Mouse (Mus musculus): ENCODE measurements at regions not wholly inside any gene's neighbourhood (a gene's known extent, or its start where the extent isn't known, plus 50 kb on each side); places are given as distances from the start of the nearest gene placed in this dataset.

DNA sequence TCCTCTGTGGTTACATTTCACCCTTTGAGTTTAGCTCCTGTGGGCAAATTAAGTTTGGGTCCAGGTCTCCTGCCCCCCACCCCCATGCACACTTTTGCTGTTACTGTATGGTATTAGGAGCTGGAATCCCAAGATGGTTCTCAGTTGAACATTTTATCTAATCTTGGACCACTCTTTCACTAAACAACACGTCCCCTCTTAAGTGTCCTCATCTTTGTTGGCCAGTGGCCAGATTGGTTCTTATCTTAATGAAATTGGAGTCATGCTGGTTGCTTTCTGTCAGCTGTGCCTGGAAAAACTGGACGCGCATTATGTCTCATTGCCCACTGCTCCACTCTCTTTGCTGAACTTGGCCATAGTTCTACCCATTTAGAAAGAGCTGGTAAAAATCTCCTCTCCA, 391.1 kb upstream of the Pbx1 start:
- TF ChIP-seq CTCF (IDR thresholded peaks at IDR 0.05; ENCODE audit: extremely low read depth, insufficient read depth, low read length) (no peak), POLR2A (IDR thresholded peaks at IDR 0.05; ENCODE audit: extremely low read depth, insufficient read depth, low read length) (no peak)
- H3K27ac ChIP-seq (ENCODE audit: insufficient read depth, low read length): no peak overlapping the region
- H3K4me3 ChIP-seq (ENCODE audit: insufficient read depth, low read length): no peak overlapping the region
- H3K4me1 ChIP-seq (ENCODE audit: control insufficient read depth, insufficient read depth, low read length): no peaks in the 10 kb centered on the region

DNA sequence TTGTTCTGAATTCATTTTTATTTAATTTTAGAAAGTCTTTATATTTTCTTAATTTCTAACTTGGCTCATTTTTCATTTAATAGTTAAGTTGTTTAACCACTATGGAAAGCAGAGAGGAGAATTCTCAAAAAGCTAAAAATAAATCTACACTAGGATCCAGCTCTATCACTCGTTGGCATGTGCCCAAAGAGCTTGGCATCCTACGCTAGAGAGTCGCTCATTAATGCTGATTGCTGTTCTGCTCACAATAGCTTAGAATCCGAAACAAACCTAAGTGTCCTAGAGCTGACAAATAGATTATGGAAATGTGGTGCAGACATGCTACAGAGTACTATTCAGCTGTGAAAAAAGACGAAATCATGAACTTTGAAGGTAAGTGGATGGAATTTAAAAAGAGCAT, 386.3 kb upstream of the Pbx1 start:
- no peak for TF ChIP-seq POLR2A (IDR thresholded peaks at IDR 0.05; ENCODE audit: extremely low read depth, insufficient read depth, low read length)
- no peak for TF ChIP-seq CTCF (IDR thresholded peaks at IDR 0.05; ENCODE audit: extremely low read depth, insufficient read depth, low read length)
- no peak overlapping the region for H3K27ac ChIP-seq (ENCODE audit: insufficient read depth, low read length)
- no peaks in the 10 kb centered on the region for H3K4me1 ChIP-seq (ENCODE audit: control insufficient read depth, insufficient read depth, low read length)
- H3K4me3 ChIP-seq (ENCODE audit: insufficient read depth, low read length): no peak overlapping the region

DNA sequence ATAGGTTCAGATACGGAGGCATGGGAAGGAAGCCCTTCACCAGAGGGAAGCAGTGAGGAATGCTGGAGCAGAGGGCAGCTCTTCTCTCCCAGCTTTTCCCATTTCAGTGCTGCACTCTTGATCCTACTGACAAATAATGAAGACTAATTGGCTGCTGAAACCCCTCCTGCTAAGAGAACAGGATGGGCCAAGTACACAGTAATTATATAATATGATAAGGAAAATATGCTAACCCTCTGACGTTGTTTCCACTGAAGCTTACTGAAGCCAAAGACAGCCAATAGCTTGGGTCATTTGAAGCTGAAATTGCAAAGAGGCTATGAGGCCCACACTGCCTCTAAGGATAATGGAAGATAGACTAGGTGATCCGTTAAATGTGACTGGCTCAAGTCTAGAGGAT, 375.0 kb upstream of the Pbx1 start:
- Histone ChIP-seq H3K27ac (ENCODE audit: insufficient read depth, low read length) (no peak overlapping the region), H3K4me3 (ENCODE audit: insufficient read depth, low read length) (no peak overlapping the region), H3K4me1 (ENCODE audit: control insufficient read depth, insufficient read depth, low read length) (no peaks in the 10 kb centered on the region)
- TF ChIP-seq CTCF (IDR thresholded peaks at IDR 0.05; ENCODE audit: extremely low read depth, insufficient read depth, low read length): no peak
- TF ChIP-seq POLR2A (IDR thresholded peaks at IDR 0.05; ENCODE audit: extremely low read depth, insufficient read depth, low read length): no peak

DNA sequence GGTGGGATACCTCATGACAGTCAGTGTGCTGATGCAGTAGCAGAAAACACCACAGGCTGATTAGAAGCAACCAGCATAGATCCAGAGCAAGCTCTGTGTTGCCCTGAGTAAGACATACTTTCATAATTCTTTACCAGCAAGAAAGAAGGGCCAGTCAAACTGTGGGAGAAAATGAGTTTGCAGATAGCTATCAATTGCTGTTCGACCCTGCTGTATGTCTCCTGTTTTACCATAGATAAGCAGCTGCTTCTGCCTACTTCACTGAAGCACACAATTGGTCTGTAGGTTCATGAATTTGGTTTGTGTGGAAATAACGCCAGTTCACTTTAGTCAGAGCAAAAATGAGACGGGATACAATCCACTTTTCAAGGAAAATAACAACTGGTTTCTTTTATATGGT, 373.4 kb upstream of the Pbx1 start:
- no peak for TF ChIP-seq CTCF (IDR thresholded peaks at IDR 0.05; ENCODE audit: extremely low read depth, insufficient read depth, low read length)
- TF ChIP-seq POLR2A (IDR thresholded peaks at IDR 0.05; ENCODE audit: extremely low read depth, insufficient read depth, low read length): no peak
- Histone ChIP-seq H3K4me1 (ENCODE audit: control insufficient read depth, insufficient read depth, low read length) (no peaks in the 10 kb centered on the region), H3K27ac (ENCODE audit: insufficient read depth, low read length) (no peak overlapping the region)

DNA sequence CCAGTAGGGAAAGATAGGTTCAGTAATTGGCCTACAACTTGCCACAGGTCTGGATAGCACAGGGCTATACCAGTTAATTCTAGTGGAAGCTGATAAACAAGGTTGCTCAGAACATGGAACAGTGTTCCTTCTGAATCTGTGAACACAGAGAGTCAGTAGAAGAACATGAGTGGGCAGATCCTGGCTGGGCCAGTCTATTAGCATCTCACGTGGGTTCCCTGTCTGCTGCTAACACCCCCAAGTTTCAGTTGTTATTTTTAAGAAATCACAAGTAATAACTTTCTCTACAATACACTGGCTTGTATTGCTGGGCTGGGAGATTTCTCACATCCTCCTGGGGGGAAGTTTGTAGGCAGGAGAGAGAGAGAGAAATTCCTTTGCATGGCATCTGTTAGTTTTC, 369.0 kb upstream of the Pbx1 start:
- H3K27ac ChIP-seq (ENCODE audit: insufficient read depth, low read length): no peak overlapping the region
- no peaks in the 10 kb centered on the region for H3K4me1 ChIP-seq (ENCODE audit: control insufficient read depth, insufficient read depth, low read length)

More for the DNA sequence above, 373.4 kb upstream of the Pbx1 start:
- no peak overlapping the region for H3K4me3 ChIP-seq (ENCODE audit: insufficient read depth, low read length)

DNA sequence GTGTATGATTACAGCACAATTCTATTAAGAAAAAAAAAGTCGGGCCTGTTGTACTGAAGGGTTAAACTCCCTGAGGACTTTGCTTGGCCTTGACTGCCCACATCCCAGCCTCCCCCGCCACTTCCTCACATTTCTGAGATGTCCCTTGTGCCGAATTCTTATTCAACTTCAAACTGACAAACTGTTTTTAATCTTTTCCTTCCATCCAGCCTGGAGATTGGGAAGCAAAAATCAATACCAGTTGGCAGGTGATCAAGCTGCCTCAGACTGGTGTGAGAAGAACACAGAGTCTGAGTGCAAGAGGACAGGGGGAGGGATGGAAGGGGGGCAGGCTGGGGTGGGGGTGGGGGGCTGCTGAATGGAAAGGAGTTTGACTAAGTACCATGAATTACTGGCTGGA, 354.7 kb upstream of the Pbx1 start:
- TF ChIP-seq CTCF (IDR thresholded peaks at IDR 0.05; ENCODE audit: extremely low read depth, insufficient read depth, low read length): no peak
- TF ChIP-seq POLR2A (IDR thresholded peaks at IDR 0.05; ENCODE audit: extremely low read depth, insufficient read depth, low read length): no peak
- no peaks in the 10 kb centered on the region for H3K4me1 ChIP-seq (ENCODE audit: control insufficient read depth, insufficient read depth, low read length)
- no peak overlapping the region for H3K4me3 ChIP-seq (ENCODE audit: insufficient read depth, low read length)
- H3K27ac ChIP-seq (ENCODE audit: insufficient read depth, low read length): no peak overlapping the region

More for the DNA sequence above, 369.0 kb upstream of the Pbx1 start:
- TF ChIP-seq CTCF (IDR thresholded peaks at IDR 0.05; ENCODE audit: extremely low read depth, insufficient read depth, low read length) (no peak), POLR2A (IDR thresholded peaks at IDR 0.05; ENCODE audit: extremely low read depth, insufficient read depth, low read length) (no peak)
- H3K4me3 ChIP-seq (ENCODE audit: insufficient read depth, low read length): no peak overlapping the region

DNA sequence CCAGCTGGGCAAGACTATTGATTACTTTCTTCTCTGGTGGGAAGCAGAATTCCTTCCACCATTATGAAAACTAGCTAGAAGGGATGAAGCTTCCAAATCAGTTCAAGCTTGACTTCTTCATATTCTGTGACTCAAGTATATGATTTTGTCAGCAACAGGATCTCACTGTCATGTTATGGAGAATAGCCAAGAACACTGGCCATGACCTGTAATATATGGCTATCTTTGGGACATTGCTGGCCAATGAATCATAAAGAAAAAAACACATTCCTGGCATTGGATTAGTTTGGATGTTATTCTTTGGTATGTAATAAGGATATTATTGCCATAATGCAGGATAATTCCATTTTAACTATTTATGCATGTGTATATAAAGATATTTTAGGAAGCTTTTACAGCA, 351.8 kb upstream of the Pbx1 start:
- no peaks in the 10 kb centered on the region for H3K4me1 ChIP-seq (ENCODE audit: control insufficient read depth, insufficient read depth, low read length)
- H3K27ac ChIP-seq (ENCODE audit: insufficient read depth, low read length): no peak overlapping the region
- H3K4me3 ChIP-seq (ENCODE audit: insufficient read depth, low read length): no peak overlapping the region
- TF ChIP-seq POLR2A (IDR thresholded peaks at IDR 0.05; ENCODE audit: extremely low read depth, insufficient read depth, low read length) (no peak), CTCF (IDR thresholded peaks at IDR 0.05; ENCODE audit: extremely low read depth, insufficient read depth, low read length) (no peak)

DNA sequence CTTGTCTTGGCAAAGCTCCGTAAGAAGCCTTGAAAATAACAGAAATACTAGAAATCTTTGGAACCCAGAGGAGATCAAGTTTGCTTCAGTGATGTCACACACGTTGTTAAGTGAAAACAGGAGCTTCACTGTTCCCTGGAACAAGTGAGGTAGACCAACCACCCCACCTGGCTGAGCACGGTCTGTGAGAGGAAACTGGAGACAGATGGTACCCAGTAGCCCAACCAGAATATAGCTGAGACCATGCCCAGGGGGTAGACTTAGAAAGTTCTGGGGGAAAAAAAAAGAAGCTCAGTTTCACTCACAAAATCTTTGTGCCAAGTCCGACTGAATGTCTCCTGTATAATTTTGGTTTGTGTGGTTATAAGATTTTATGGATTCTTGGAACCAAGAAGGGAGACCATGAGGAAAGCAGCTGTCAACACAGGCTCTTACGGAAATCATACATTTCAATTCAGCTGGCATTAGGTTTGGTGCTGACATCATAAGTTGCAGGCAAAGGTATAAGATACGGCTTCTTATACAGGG, 332.4 kb upstream of the Pbx1 start:
- no peaks in the 10 kb centered on the region for H3K4me1 ChIP-seq (ENCODE audit: control insufficient read depth, insufficient read depth, low read length)
- H3K4me3 ChIP-seq (ENCODE audit: insufficient read depth, low read length): no peak overlapping the region
- no peak for TF ChIP-seq POLR2A (IDR thresholded peaks at IDR 0.05; ENCODE audit: extremely low read depth, insufficient read depth, low read length)
- TF ChIP-seq CTCF (IDR thresholded peaks at IDR 0.05; ENCODE audit: extremely low read depth, insufficient read depth, low read length): no peak
- no peak overlapping the region for H3K27ac ChIP-seq (ENCODE audit: insufficient read depth, low read length)

DNA sequence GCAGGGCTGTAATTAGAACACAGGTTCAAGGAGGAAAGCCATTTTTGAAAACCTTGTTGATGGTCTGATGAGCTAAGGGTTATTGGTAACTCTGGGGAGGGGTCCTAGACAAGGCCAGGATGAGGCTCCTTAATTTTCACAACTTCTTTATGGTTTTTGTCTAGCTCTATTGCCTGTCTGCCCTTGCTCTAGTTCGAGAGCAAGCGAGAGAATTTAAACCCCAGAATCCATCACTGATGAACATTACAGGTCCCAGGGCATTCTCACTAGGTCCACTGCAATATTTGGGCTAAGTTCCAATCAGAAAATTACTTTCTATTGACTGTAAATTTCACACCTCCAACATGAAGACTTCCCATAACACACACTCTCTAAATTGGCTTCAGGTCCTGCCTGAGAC, 329.0 kb upstream of the Pbx1 start:
- Histone ChIP-seq H3K4me3 (ENCODE audit: insufficient read depth, low read length) (no peak overlapping the region), H3K4me1 (ENCODE audit: control insufficient read depth, insufficient read depth, low read length) (no peaks in the 10 kb centered on the region), H3K27ac (ENCODE audit: insufficient read depth, low read length) (no peak overlapping the region)
- TF ChIP-seq POLR2A (IDR thresholded peaks at IDR 0.05; ENCODE audit: extremely low read depth, insufficient read depth, low read length) (no peak), CTCF (IDR thresholded peaks at IDR 0.05; ENCODE audit: extremely low read depth, insufficient read depth, low read length) (no peak)

DNA sequence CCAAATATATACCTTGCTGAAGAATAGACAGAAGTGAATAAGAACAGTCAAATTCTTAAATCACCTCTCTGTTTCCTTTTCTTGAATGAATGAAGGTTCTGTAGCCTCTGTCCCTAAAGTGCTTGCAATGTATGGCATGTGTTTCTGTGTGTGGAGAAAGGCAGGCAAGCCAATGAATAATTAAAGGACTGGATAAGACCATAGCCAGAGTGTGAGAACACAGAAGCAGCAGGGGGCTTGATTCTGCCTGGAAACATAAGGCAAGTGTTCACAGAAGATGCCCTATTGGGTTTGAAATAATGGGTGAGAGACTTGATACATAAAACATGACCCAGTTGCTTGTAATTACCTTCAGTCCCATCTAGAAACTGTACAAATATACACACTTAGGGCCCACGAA, 328.2 kb upstream of the Pbx1 start:
- TF ChIP-seq CTCF (IDR thresholded peaks at IDR 0.05; ENCODE audit: extremely low read depth, insufficient read depth, low read length) (no peak), POLR2A (IDR thresholded peaks at IDR 0.05; ENCODE audit: extremely low read depth, insufficient read depth, low read length) (no peak)
- no peak overlapping the region for H3K4me3 ChIP-seq (ENCODE audit: insufficient read depth, low read length)
- no peaks in the 10 kb centered on the region for H3K4me1 ChIP-seq (ENCODE audit: control insufficient read depth, insufficient read depth, low read length)
- H3K27ac ChIP-seq (ENCODE audit: insufficient read depth, low read length): no peak overlapping the region
